Mouse (Mus musculus): ENCODE results near the gene Mrpl10. TPM values are rescaled to one million over a fixed set of nuclear protein-coding genes. Genes with fewer than 3 reads are reported as not detected.
A peak's percentile ranks its signal among the peaks of the same experiment; 100 is the strongest.

The Mrpl10 gene
- total and polyA plus RNA-seq, 2 experiments from 2014 or later, result 56.6 to 67.7 TPM

DNA sequence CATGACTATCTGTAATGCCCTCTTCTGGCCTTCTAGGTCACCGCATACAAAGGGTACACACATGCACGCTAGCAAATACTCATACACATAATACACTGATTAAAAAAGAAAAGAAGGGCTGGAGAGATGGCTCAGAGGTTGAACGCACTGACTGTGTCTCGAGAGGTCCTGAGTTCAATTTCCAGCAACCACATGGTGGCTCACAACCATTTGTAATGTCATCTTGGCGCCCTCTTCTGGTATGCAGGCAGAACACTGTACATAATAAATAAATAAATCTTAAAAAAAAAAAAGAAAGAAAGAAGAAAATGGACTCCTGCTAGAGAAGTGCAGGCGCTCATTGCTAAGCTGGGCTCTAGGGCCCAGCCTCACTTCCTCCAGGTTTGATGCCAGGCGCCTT lies 4.5 kb downstream of the Mrpl10 start:
- no peak overlapping the region for H3K9ac ChIP-seq (replicated peaks; ENCODE audit: low read length, poor library complexity, severe bottlenecking)

GRCm38 (mm10) chr11:97048090-97048650 lies 6.8 kb downstream of the Mrpl10 start:
- WGBS, result 83% methylated on average over 8 of the region's 8 CpGs

More for the DNA sequence above, 4.5 kb downstream of the Mrpl10 start:
- Histone ChIP-seq H3K27me3 (ENCODE audit: insufficient read depth, low read length) (no peaks in the 10 kb centered on the region), H3K36me3 (ENCODE audit: insufficient read depth, low read length) (peaks cover 17% of the 10 kb centered on the region), H3K4me2 (ENCODE audit: low read depth, low read length, poor library complexity, severe bottlenecking) (no peak overlapping the region), H3K4me3 (ENCODE audit: low read depth, low read length) (no peak overlapping the region), H3K4me1 (ENCODE audit: insufficient read depth, low read length) (no peaks in the 10 kb centered on the region), H3K27ac (ENCODE audit: low read depth, low read length) (no peak overlapping the region), H3K9me3 (ENCODE audit: low read length) (no peaks in the 10 kb centered on the region)
- 83% methylated on average over 7 of the region's 7 CpGs for WGBS
- ATAC-seq (ENCODE audit: low FRiP score) (no peak), DNase-seq (ENCODE audit: low spot score) (no peak)
- peak; percentile 54 for TF ChIP-seq CTCF (IDR thresholded peaks at IDR 0.05)

DNA sequence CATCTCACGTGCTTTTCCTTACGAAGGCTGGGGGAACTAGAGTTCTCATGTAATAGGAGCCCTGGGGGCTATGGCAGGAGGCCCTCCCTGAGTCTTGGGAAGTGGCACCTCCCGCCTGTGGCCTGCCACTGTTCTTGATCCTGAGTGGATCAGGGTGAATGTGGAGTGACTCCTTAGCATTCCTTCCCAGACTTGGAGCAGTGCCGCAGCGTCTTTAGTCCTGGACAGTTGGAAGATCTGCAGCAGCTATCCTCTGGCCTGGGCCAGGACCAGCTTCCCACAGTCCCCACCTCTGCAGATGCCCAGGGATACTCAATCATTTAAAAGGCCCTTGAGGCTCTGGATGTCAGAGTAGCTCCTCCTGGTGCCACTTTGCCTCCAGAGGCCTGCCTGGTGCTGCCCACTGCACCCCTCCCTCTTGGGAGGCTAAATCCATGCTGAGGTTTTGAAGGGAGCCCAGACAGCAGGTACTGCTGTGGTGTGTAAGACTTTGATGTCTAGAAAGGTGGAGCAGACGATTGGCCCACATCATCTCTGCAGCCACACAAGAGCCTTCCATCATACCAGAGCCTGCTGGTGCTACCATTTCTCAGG lies 8.2 kb downstream of the Mrpl10 start:
- no peak overlapping the region for H3K4me2 ChIP-seq (ENCODE audit: low read depth, low read length, poor library complexity, severe bottlenecking)
- TF ChIP-seq CTCF (IDR thresholded peaks at IDR 0.05), result no peak
- ATAC-seq (ENCODE audit: low FRiP score), result no peak
- no peaks in the 10 kb centered on the region for H3K27me3 ChIP-seq (ENCODE audit: insufficient read depth, low read length)
- H3K36me3 ChIP-seq (ENCODE audit: insufficient read depth, low read length), result peaks cover 31% of the 10 kb centered on the region
- H3K4me3 ChIP-seq (ENCODE audit: low read depth, low read length), result no peak overlapping the region
- H3K9ac ChIP-seq (replicated peaks; ENCODE audit: low read length, poor library complexity, severe bottlenecking), result no peak overlapping the region
- H3K27ac ChIP-seq (ENCODE audit: low read depth, low read length), result no peak overlapping the region
- peaks cover 10% of the 10 kb centered on the region; the same call in 1 of the 2 replicates for H3K4me1 ChIP-seq (ENCODE audit: insufficient read depth, low read length)
- 82% methylated on average over 6 of the region's 6 CpGs for WGBS
- DNase-seq (ENCODE audit: low spot score), result no peak
- no peaks in the 10 kb centered on the region for H3K9me3 ChIP-seq (ENCODE audit: low read length)

More at GRCm38 (mm10) chr11:97048090-97048650, 6.8 kb downstream of the Mrpl10 start:
- no peak for TF ChIP-seq CTCF (IDR thresholded peaks at IDR 0.05)
- H3K9ac ChIP-seq (replicated peaks; ENCODE audit: low read length, poor library complexity, severe bottlenecking), result no peak overlapping the region
- H3K4me2 ChIP-seq (ENCODE audit: low read depth, low read length, poor library complexity, severe bottlenecking), result no peak overlapping the region
- ATAC-seq (ENCODE audit: low FRiP score), result no peak
- peaks cover 10% of the 10 kb centered on the region; the same call in 1 of the 2 replicates for H3K4me1 ChIP-seq (ENCODE audit: insufficient read depth, low read length)
- H3K27me3 ChIP-seq (ENCODE audit: insufficient read depth, low read length), result no peaks in the 10 kb centered on the region
- no peak for DNase-seq (ENCODE audit: low spot score)
- H3K9me3 ChIP-seq (ENCODE audit: low read length), result no peaks in the 10 kb centered on the region
- no peak overlapping the region for H3K27ac ChIP-seq (ENCODE audit: low read depth, low read length)
- peaks cover 20% of the 10 kb centered on the region for H3K36me3 ChIP-seq (ENCODE audit: insufficient read depth, low read length)
- H3K4me3 ChIP-seq (ENCODE audit: low read depth, low read length), result no peak overlapping the region

DNA sequence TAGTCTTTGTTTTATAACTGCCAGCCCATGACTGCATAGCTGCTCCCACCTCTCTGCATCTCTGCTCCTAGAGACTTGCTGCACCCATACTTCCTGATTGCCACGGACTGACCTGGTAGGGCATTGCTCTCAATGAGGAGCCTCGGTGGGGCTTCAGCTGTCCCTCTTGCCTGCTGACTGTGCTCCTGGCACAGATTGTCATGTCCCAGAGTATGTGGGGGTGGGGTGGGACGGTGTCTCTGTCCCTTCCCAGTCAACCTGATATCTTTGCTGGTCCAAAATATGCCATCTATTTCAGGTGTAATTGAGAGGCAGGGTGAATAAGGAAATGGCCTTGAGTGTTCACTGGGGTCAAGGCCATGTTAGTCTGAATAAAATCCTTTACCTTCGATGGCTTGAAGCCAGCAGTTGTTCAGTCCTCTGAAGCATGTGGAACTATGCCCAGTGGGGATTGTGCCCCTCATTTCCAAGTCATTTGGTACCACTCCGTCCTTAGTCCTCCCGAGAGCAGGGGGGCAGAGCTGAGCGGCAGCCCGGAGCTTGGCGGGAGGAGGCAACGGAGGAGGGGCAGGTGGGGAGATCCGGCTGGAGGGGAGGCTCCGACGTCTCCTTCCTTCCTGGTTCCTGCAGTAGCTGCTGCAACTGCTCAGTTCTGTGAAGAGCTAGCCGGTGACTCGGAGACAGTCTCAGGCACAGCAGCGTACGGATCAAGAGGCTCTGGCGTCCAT lies 9.0 kb downstream of the Mrpl10 start, which contains the start of gene Osbpl7:
Osbpl7 (plus strand) TSS at position 413 of the 728 bp plus-strand sequence.
- peak within 1 kb of the TSS; percentile 51 for H3K9ac ChIP-seq (replicated peaks; ENCODE audit: low read length, poor library complexity, severe bottlenecking)
- 5% methylated on average over 18 of the region's 18 CpGs for WGBS
- no peaks in the 10 kb centered on the region for H3K9me3 ChIP-seq (ENCODE audit: low read length)
- no peaks in the 10 kb centered on the region for H3K27me3 ChIP-seq (ENCODE audit: insufficient read depth, low read length)
- H3K4me2 ChIP-seq (ENCODE audit: low read depth, low read length, poor library complexity, severe bottlenecking), result peak within 1 kb of the TSS; percentile 83
- peaks cover 35% of the 10 kb centered on the region for H3K36me3 ChIP-seq (ENCODE audit: insufficient read depth, low read length)
- ATAC-seq (ENCODE audit: low FRiP score), result peak; percentile 83
- peak; percentile 67 for TF ChIP-seq CTCF (IDR thresholded peaks at IDR 0.05)
- peak; percentile 88 for DNase-seq (ENCODE audit: low spot score)
- H3K4me1 ChIP-seq (ENCODE audit: insufficient read depth, low read length), result peaks cover 10% of the 10 kb centered on the region; the same call in 1 of the 2 replicates
- H3K27ac ChIP-seq (ENCODE audit: low read depth, low read length), result peak within 1 kb of the TSS; percentile 28
- peak within 1 kb of the TSS; percentile 46 for H3K4me3 ChIP-seq (ENCODE audit: low read depth, low read length)

- Histone ChIP-seq H3K9me3 (ENCODE audit: low read length) (no peaks in the 10 kb centered on the region), H3K27ac (ENCODE audit: low read depth, low read length) (peak overlapping the region; percentile 7), H3K4me2 (ENCODE audit: low read depth, low read length, poor library complexity, severe bottlenecking) (peak overlapping the region; percentile 83), H3K9ac (replicated peaks; ENCODE audit: low read length, poor library complexity, severe bottlenecking) (peak overlapping the region; percentile 51), H3K4me3 (ENCODE audit: low read depth, low read length) (peak overlapping the region; percentile 46), H3K36me3 (ENCODE audit: insufficient read depth, low read length) (peaks cover 42% of the 10 kb centered on the region), H3K27me3 (ENCODE audit: insufficient read depth, low read length) (no peaks in the 10 kb centered on the region), H3K4me1 (ENCODE audit: insufficient read depth, low read length) (peaks cover 10% of the 10 kb centered on the region; the same call in 1 of the 2 replicates)
- no peak for TF ChIP-seq CTCF (IDR thresholded peaks at IDR 0.05)
- 16% methylated on average over 13 of the region's 13 CpGs for WGBS
- ATAC-seq (ENCODE audit: low FRiP score) (peak; percentile 46), DNase-seq (ENCODE audit: low spot score) (peak; percentile 48)
Observed at GRCm38 (mm10) chr11:97050944-97051586, 9.7 kb downstream of the Mrpl10 start.
